Mouse (Mus musculus) liver, embryonic 15.5 days (tissue): ENCODE measurements around the gene Gdf1. TPM values are rescaled to one million over a fixed set of nuclear protein-coding genes. Genes with fewer than 3 reads are reported as not detected.
A peak's percentile ranks its signal among the peaks of the same experiment; 100 is the strongest.

ENCODE experiments used
- ATAC-seq: fragments of 200-750 bp; cut with Nextera tagmentation; 2 replicates; pipeline ENCODE4 v1.8.0; 2017; ENCODE audit warnings: moderate number of reproducible peaks, mild to moderate bottlenecking, moderate library complexity; ENCODE audit not compliant: insufficient read depth
- H3K27ac ChIP-seq: fragments of 300-500 bp; sonication (generic); replicated peaks from 2 replicates; pipeline ENCODE4 v1.5.1; 2015; ENCODE audit warnings: mild to moderate bottlenecking, inconsistent platforms
- H3K27me3 ChIP-seq: fragments of 300-500 bp; sonication (generic); 2 replicates; pipeline ENCODE4 v1.6.1; 2015; ENCODE audit warnings: mild to moderate bottlenecking, inconsistent platforms
- H3K36me3 ChIP-seq: fragments of 300-500 bp; sonication (generic); replicated peaks from 2 replicates; pipeline ENCODE4 v1.6.1; 2015; ENCODE audit warnings: moderate library complexity, mild to moderate bottlenecking, inconsistent platforms
- H3K4me1 ChIP-seq: fragments of 300-500 bp; sonication (generic); replicated peaks from 2 replicates; pipeline ENCODE4 v1.6.1; 2015; ENCODE audit warnings: inconsistent platforms
- H3K4me2 ChIP-seq: fragments of 300-500 bp; sonication (generic); 2 replicates; pipeline ENCODE4 v1.6.1; 2015; ENCODE audit warnings: moderate library complexity, mild to moderate bottlenecking, inconsistent platforms
- H3K4me3 ChIP-seq: fragments of 300-500 bp; sonication (generic); replicated peaks from 2 replicates; pipeline ENCODE4 v1.5.1; 2015; ENCODE audit warnings: mild to moderate bottlenecking, inconsistent platforms
- H3K9ac ChIP-seq: fragments of 300-500 bp; sonication (generic); 2 replicates; pipeline ENCODE4 v1.6.1; 2015; ENCODE audit warnings: moderate library complexity, mild to moderate bottlenecking, inconsistent platforms
- H3K9me3 ChIP-seq: fragments of 300-500 bp; sonication (generic); replicated peaks from 2 replicates; pipeline ENCODE4 v1.6.1; 2016; ENCODE audit warnings: inconsistent platforms
- WGBS: fragments of 180-500 bp; shearing (Covaris S2); methylation state at CpG from one replicate; pipeline ENCODE4 v1.1.7; 2015; ENCODE audit warnings: mixed read lengths; ENCODE audit not compliant: insufficient replicate concordance; 5-methylcytosine and 5-hydroxymethylcytosine counted together
- polyA plus RNA-seq: library from polyadenylated mRNA; unstranded; fragments of >200 nt; fragmentation: Nextera tagmentation; extraction: Ambion mirVana; gene quantifications from 2 replicates; pipeline ENCODE4 v1.2.1, GENCODE M21; 2015

The Gdf1 gene
- polyA plus RNA-seq, 1 experiment from 2014 or later: 0.10 TPM

- Histone ChIP-seq H3K27ac (no peak overlapping the region), H3K36me3 (peaks cover 54% of the 10 kb centered on the region), H3K27me3 (peaks cover 14% of the 10 kb centered on the region), H3K9ac (no peak overlapping the region), H3K4me3 (no peak overlapping the region; the same call in 1 of the 2 replicates), H3K4me1 (peaks cover 49% of the 10 kb centered on the region), H3K4me2 (peak overlapping the region; percentile 27; the same call in 1 of the 2 replicates), H3K9me3 (0 out of 2 replicates have a peak, but pooled peaks cover 3% of the 10 kb centered on the region)
- 52% methylated on average over 53 of the region's 53 CpGs for WGBS
- ATAC-seq: peak; percentile 25; the same call in 1 of the 2 replicates
Measured at GRCm38 (mm10) chr8:70330741-70331364, 1.2 kb downstream of the Gdf1 start.

GRCm38 (mm10) chr8:70331526-70331925 is 1.9 kb downstream of the Gdf1 start:
- no peak overlapping the region for H3K27ac ChIP-seq
- no peak overlapping the region for H3K4me3 ChIP-seq
- no peak overlapping the region for H3K9ac ChIP-seq
- H3K27me3 ChIP-seq: peaks cover 14% of the 10 kb centered on the region
- 0 out of 2 replicates have a peak, but pooled peaks cover 3% of the 10 kb centered on the region for H3K9me3 ChIP-seq
- no peak overlapping the region for H3K4me2 ChIP-seq
- ATAC-seq: no peak
- peaks cover 61% of the 10 kb centered on the region for H3K36me3 ChIP-seq
- H3K4me1 ChIP-seq: peaks cover 49% of the 10 kb centered on the region
- WGBS: 89% methylated on average over 19 of the region's 19 CpGs

- ATAC-seq: no peak
- H3K4me2 ChIP-seq: no peak overlapping the region
- H3K9me3 ChIP-seq: 0 out of 2 replicates have a peak, but pooled peaks cover 2% of the 10 kb centered on the region
- WGBS: 48% methylated on average over 41 of the region's 41 CpGs
- no peak overlapping the region for H3K27ac ChIP-seq
- H3K4me3 ChIP-seq: no peak overlapping the region
- peaks cover 46% of the 10 kb centered on the region for H3K4me1 ChIP-seq
- peaks cover 69% of the 10 kb centered on the region for H3K36me3 ChIP-seq
- H3K9ac ChIP-seq: no peak overlapping the region
- peaks cover 14% of the 10 kb centered on the region for H3K27me3 ChIP-seq
Measured at GRCm38 (mm10) chr8:70332070-70332877, 2.7 kb downstream of the Gdf1 start.

GRCm38 (mm10) chr8:70332878-70333202 is 3.2 kb downstream of the Gdf1 start:
- Histone ChIP-seq H3K27ac (no peak overlapping the region), H3K4me2 (no peak overlapping the region), H3K4me1 (peaks cover 41% of the 10 kb centered on the region), H3K27me3 (peaks cover 14% of the 10 kb centered on the region), H3K9me3 (no peaks in the 10 kb centered on the region), H3K36me3 (peaks cover 74% of the 10 kb centered on the region), H3K4me3 (no peak overlapping the region), H3K9ac (no peak overlapping the region)
- 86% methylated on average over 6 of the region's 6 CpGs for WGBS
- no peak for ATAC-seq

- Histone ChIP-seq H3K36me3 (peaks cover 100% of the 10 kb centered on the region), H3K4me3 (no peak overlapping the region), H3K9ac (no peak overlapping the region), H3K27me3 (no peaks in the 10 kb centered on the region), H3K9me3 (no peaks in the 10 kb centered on the region), H3K4me2 (no peak overlapping the region), H3K27ac (no peak overlapping the region), H3K4me1 (peaks cover 2% of the 10 kb centered on the region; the same call in 1 of the 2 replicates)
- WGBS: 87% methylated on average over 7 of the region's 7 CpGs
- ATAC-seq: no peak
Measured at GRCm38 (mm10) chr8:70338931-70339330, 9.3 kb downstream of the Gdf1 start.

GRCm38 (mm10) chr8:70340659-70341058 is 11.0 kb downstream of the Gdf1 start:
- Histone ChIP-seq H3K36me3 (peaks cover 90% of the 10 kb centered on the region), H3K4me2 (no peak overlapping the region)
- WGBS: 91% methylated on average over 7 of the region's 7 CpGs

GRCm38 (mm10) chr8:70342007-70342406 is 12.4 kb downstream of the Gdf1 start:
- Histone ChIP-seq H3K4me2 (no peak overlapping the region), H3K4me1 (peaks cover 30% of the 10 kb centered on the region), H3K9me3 (no peaks in the 10 kb centered on the region), H3K4me3 (no peak overlapping the region), H3K27ac (no peak overlapping the region), H3K36me3 (peaks cover 90% of the 10 kb centered on the region), H3K9ac (no peak overlapping the region), H3K27me3 (no peaks in the 10 kb centered on the region)
- WGBS: 79% methylated on average over 14 of the region's 14 CpGs
- ATAC-seq: no peak

More at GRCm38 (mm10) chr8:70340659-70341058, 11.0 kb downstream of the Gdf1 start:
- Histone ChIP-seq H3K9ac (no peak overlapping the region), H3K27ac (no peak overlapping the region), H3K4me1 (peaks cover 18% of the 10 kb centered on the region), H3K4me3 (no peak overlapping the region), H3K27me3 (no peaks in the 10 kb centered on the region), H3K9me3 (no peaks in the 10 kb centered on the region)
- no peak for ATAC-seq

GRCm38 (mm10) chr8:70343076-70343475 is 13.5 kb downstream of the Gdf1 start:
- Histone ChIP-seq H3K27ac (no peak overlapping the region), H3K36me3 (peaks cover 90% of the 10 kb centered on the region), H3K4me3 (no peak overlapping the region), H3K9me3 (no peaks in the 10 kb centered on the region), H3K27me3 (no peaks in the 10 kb centered on the region), H3K4me2 (no peak overlapping the region), H3K4me1 (peaks cover 40% of the 10 kb centered on the region), H3K9ac (no peak overlapping the region)
- ATAC-seq: no peak
- WGBS: 86% methylated on average over 7 of the region's 7 CpGs

- no peak overlapping the region for H3K9ac ChIP-seq
- H3K36me3 ChIP-seq: peaks cover 90% of the 10 kb centered on the region
- no peak overlapping the region for H3K27ac ChIP-seq
- no peaks in the 10 kb centered on the region for H3K9me3 ChIP-seq
- WGBS: 63% methylated on average over 6 of the region's 6 CpGs
- no peak overlapping the region for H3K4me2 ChIP-seq
- no peak for ATAC-seq
- no peak overlapping the region for H3K4me3 ChIP-seq
- H3K27me3 ChIP-seq: no peaks in the 10 kb centered on the region
- H3K4me1 ChIP-seq: peaks cover 46% of the 10 kb centered on the region
Measured at GRCm38 (mm10) chr8:70343696-70344095, 14.1 kb downstream of the Gdf1 start.

- H3K27me3 ChIP-seq: no peaks in the 10 kb centered on the region
- H3K9ac ChIP-seq: no peak overlapping the region
- 76% methylated on average over 2 of the region's 2 CpGs for WGBS
- H3K4me2 ChIP-seq: no peak overlapping the region
- H3K9me3 ChIP-seq: no peaks in the 10 kb centered on the region
- no peak for ATAC-seq
- H3K4me3 ChIP-seq: no peak overlapping the region
- peaks cover 90% of the 10 kb centered on the region for H3K36me3 ChIP-seq
- H3K4me1 ChIP-seq: peaks cover 52% of the 10 kb centered on the region
- peak overlapping the region; percentile 4; the same call in 1 of the 2 replicates for H3K27ac ChIP-seq
Measured at GRCm38 (mm10) chr8:70344279-70344678, 14.7 kb downstream of the Gdf1 start.

- Histone ChIP-seq H3K9me3 (no peaks in the 10 kb centered on the region), H3K4me3 (no peak overlapping the region), H3K4me1 (peaks cover 84% of the 10 kb centered on the region), H3K27ac (no peak overlapping the region), H3K36me3 (peaks cover 75% of the 10 kb centered on the region), H3K4me2 (no peak overlapping the region), H3K27me3 (no peaks in the 10 kb centered on the region), H3K9ac (no peak overlapping the region)
- no peak for ATAC-seq
- 80% methylated on average over 4 of the region's 4 CpGs for WGBS
Measured at GRCm38 (mm10) chr8:70347443-70347842, 17.8 kb downstream of the Gdf1 start.
